Mouse (Mus musculus) duodenum, adult 2 months (tissue): ENCODE results near the gene Tet2. TPM values are rescaled to one million over a fixed set of nuclear protein-coding genes. Genes with fewer than 3 reads are reported as not detected.

Experiments used
- polyA plus RNA-seq: library from polyadenylated mRNA; depleted of rRNA; stranded (reverse); fragments of >200 nt; gene quantifications from 2 replicates; pipeline ENCODE4 v1.2.3, GENCODE M21; 2012; ENCODE audit warnings: low replicate concordance; rRNA removed

Tet2 gene
- polyA plus RNA-seq: 2.5 and 4.0 TPM in 2 replicates

GRCm38 (mm10) chr3:133544551-133545303 is at the start of gene Tet2:
Gene Tet2, minus strand, starts transcription at chr3:133545139.

Other genes starting within 250 kb of the Tet2 start
- 85.1 and 166 TPM in 2 replicates for gene Ppa2, start 235.0 kb downstream of the Tet2 start, polyA plus RNA-seq